Mouse (Mus musculus) heart, postnatal 0 days (tissue): ENCODE data around the gene Fbxo42.

Experiments
- CTCF ChIP-seq: IDR thresholded peaks from 2 replicates; pipeline ENCODE4 v1.5.1; 2016; ENCODE audit warnings: antibody characterized with exemption, control low read depth, low read depth
- EP300 ChIP-seq: IDR thresholded peaks from 2 replicates; pipeline ENCODE4 v1.6.1; 2016; ENCODE audit warnings: antibody characterized with exemption, low read depth

- no peak for TF ChIP-seq CTCF
- no peak for TF ChIP-seq EP300
Measured at GRCm38 (mm10) chr4:141172121-141172520, 24.4 kb downstream of the Fbxo42 start.
